Mouse (Mus musculus): Measurements from ENCODE around the gene Pdpn. TPM values are rescaled to one million over a fixed set of nuclear protein-coding genes. Genes with fewer than 3 reads are reported as not detected.
A peak's percentile ranks its signal among the peaks of the same experiment; 100 is the strongest.

Pdpn gene
- polyA plus RNA-seq, 1 experiment from 2014 or later: 27.5 TPM

- peak; percentile 57 for ATAC-seq
- no peaks in the 10 kb centered on the region for H3K36me3 ChIP-seq
- H3K9me3 ChIP-seq: no peaks in the 10 kb centered on the region
- no peak overlapping the region for H3K27ac ChIP-seq
- no peaks in the 10 kb centered on the region for H3K27me3 ChIP-seq (replicated peaks)
- 32% methylated on average over 8 of the region's 8 CpGs for WGBS
- peaks cover 9% of the 10 kb centered on the region; the same call in 1 of the 2 replicates for H3K4me1 ChIP-seq (replicated peaks)
- no peak overlapping the region for H3K4me3 ChIP-seq (replicated peaks)
- no peak overlapping the region for H3K9ac ChIP-seq
- no peak overlapping the region for H3K4me2 ChIP-seq (replicated peaks)
Measured at GRCm38 (mm10) chr4:143259718-143260349, 39.5 kb downstream of the Pdpn start.

- Histone ChIP-seq H3K4me1 (replicated peaks) (peaks cover 9% of the 10 kb centered on the region; the same call in 1 of the 2 replicates), H3K9ac (no peak overlapping the region), H3K4me2 (replicated peaks) (peak overlapping the region; percentile 45), H3K27me3 (replicated peaks) (no peaks in the 10 kb centered on the region), H3K36me3 (no peaks in the 10 kb centered on the region), H3K27ac (no peak overlapping the region), H3K4me3 (replicated peaks) (no peak overlapping the region), H3K9me3 (no peaks in the 10 kb centered on the region)
- 34% methylated on average over 19 of the region's 19 CpGs for WGBS
- ATAC-seq: peak; percentile 65
Measured at GRCm38 (mm10) chr4:143258517-143258916, 40.8 kb downstream of the Pdpn start.

- Histone ChIP-seq H3K9me3 (no peaks in the 10 kb centered on the region), H3K4me2 (replicated peaks) (no peak overlapping the region), H3K4me3 (replicated peaks) (no peak overlapping the region), H3K36me3 (no peaks in the 10 kb centered on the region), H3K9ac (no peak overlapping the region), H3K4me1 (replicated peaks) (peaks cover 9% of the 10 kb centered on the region; the same call in 1 of the 2 replicates), H3K27me3 (replicated peaks) (no peaks in the 10 kb centered on the region), H3K27ac (no peak overlapping the region)
- WGBS: 50% methylated on average over 6 of the region's 6 CpGs
- no peak for ATAC-seq
Measured at GRCm38 (mm10) chr4:143257971-143258370, 41.4 kb downstream of the Pdpn start.

GRCm38 (mm10) chr4:143255541-143255940 is 43.8 kb downstream of the Pdpn start:
- no peaks in the 10 kb centered on the region for H3K36me3 ChIP-seq
- H3K27ac ChIP-seq: no peak overlapping the region
- WGBS: 57% methylated on average over 8 of the region's 8 CpGs
- no peak overlapping the region for H3K4me3 ChIP-seq (replicated peaks)
- H3K4me2 ChIP-seq (replicated peaks): no peak overlapping the region
- no peaks in the 10 kb centered on the region for H3K9me3 ChIP-seq
- no peak overlapping the region for H3K9ac ChIP-seq
- H3K27me3 ChIP-seq (replicated peaks): no peaks in the 10 kb centered on the region
- no peak for ATAC-seq
- peaks cover 9% of the 10 kb centered on the region; the same call in 1 of the 2 replicates for H3K4me1 ChIP-seq (replicated peaks)

GRCm38 (mm10) chr4:143253356-143253755 is 46.0 kb downstream of the Pdpn start:
- Histone ChIP-seq H3K4me1 (replicated peaks) (no peaks in the 10 kb centered on the region), H3K27me3 (replicated peaks) (no peaks in the 10 kb centered on the region), H3K4me3 (replicated peaks) (no peak overlapping the region), H3K9me3 (no peaks in the 10 kb centered on the region), H3K36me3 (no peaks in the 10 kb centered on the region), H3K4me2 (replicated peaks) (no peak overlapping the region), H3K27ac (no peak overlapping the region), H3K9ac (no peak overlapping the region)
- ATAC-seq: no peak
- 70% methylated on average over 1 of the region's 1 CpGs for WGBS

- no peak overlapping the region for H3K4me3 ChIP-seq (replicated peaks)
- no peak overlapping the region for H3K27ac ChIP-seq
- H3K36me3 ChIP-seq: no peaks in the 10 kb centered on the region
- no peak for ATAC-seq
- WGBS: 75% methylated on average over 5 of the region's 5 CpGs
- no peaks in the 10 kb centered on the region for H3K27me3 ChIP-seq (replicated peaks)
- H3K9ac ChIP-seq: no peak overlapping the region
- no peak overlapping the region for H3K4me2 ChIP-seq (replicated peaks)
- no peaks in the 10 kb centered on the region for H3K9me3 ChIP-seq
- H3K4me1 ChIP-seq (replicated peaks): no peaks in the 10 kb centered on the region
Measured at GRCm38 (mm10) chr4:143248050-143248449, 51.3 kb downstream of the Pdpn start.

GRCm38 (mm10) chr4:143241294-143241693 is 58.1 kb downstream of the Pdpn start:
- ATAC-seq: no peak
- H3K9me3 ChIP-seq: no peaks in the 10 kb centered on the region
- H3K27ac ChIP-seq: no peak overlapping the region
- no peak overlapping the region for H3K4me2 ChIP-seq (replicated peaks)
- no peak overlapping the region for H3K4me3 ChIP-seq (replicated peaks)
- no peaks in the 10 kb centered on the region for H3K27me3 ChIP-seq (replicated peaks)
- H3K9ac ChIP-seq: no peak overlapping the region
- no peaks in the 10 kb centered on the region for H3K36me3 ChIP-seq
- 76% methylated on average over 9 of the region's 9 CpGs for WGBS
- no peaks in the 10 kb centered on the region for H3K4me1 ChIP-seq (replicated peaks)

- Histone ChIP-seq H3K4me3 (replicated peaks) (no peak overlapping the region), H3K4me2 (replicated peaks) (no peak overlapping the region), H3K9ac (no peak overlapping the region), H3K36me3 (no peaks in the 10 kb centered on the region), H3K4me1 (replicated peaks) (no peaks in the 10 kb centered on the region), H3K27ac (no peak overlapping the region), H3K27me3 (replicated peaks) (no peaks in the 10 kb centered on the region), H3K9me3 (no peaks in the 10 kb centered on the region)
- no peak for ATAC-seq
- WGBS: 90% methylated on average over 9 of the region's 9 CpGs
Measured at GRCm38 (mm10) chr4:143239615-143240201, 59.7 kb downstream of the Pdpn start.

- H3K27ac ChIP-seq: no peak overlapping the region
- no peak overlapping the region for H3K4me3 ChIP-seq (replicated peaks)
- no peak overlapping the region for H3K9ac ChIP-seq
- H3K27me3 ChIP-seq (replicated peaks): no peaks in the 10 kb centered on the region
- 93% methylated on average over 5 of the region's 5 CpGs for WGBS
- H3K4me2 ChIP-seq (replicated peaks): no peak overlapping the region
- ATAC-seq: no peak
- H3K36me3 ChIP-seq: no peaks in the 10 kb centered on the region
- no peaks in the 10 kb centered on the region for H3K4me1 ChIP-seq (replicated peaks)
- no peaks in the 10 kb centered on the region for H3K9me3 ChIP-seq
Measured at GRCm38 (mm10) chr4:143239117-143239516, 60.2 kb downstream of the Pdpn start.

- Histone ChIP-seq H3K4me3 (replicated peaks) (no peak overlapping the region), H3K4me1 (replicated peaks) (no peaks in the 10 kb centered on the region), H3K9ac (no peak overlapping the region), H3K27me3 (replicated peaks) (no peaks in the 10 kb centered on the region), H3K9me3 (no peaks in the 10 kb centered on the region), H3K27ac (no peak overlapping the region), H3K4me2 (replicated peaks) (peak overlapping the region; percentile 42), H3K36me3 (no peaks in the 10 kb centered on the region)
- peak; percentile 30; the same call in 1 of the 2 replicates for ATAC-seq
- 18% methylated on average over 23 of the region's 23 CpGs for WGBS
Measured at GRCm38 (mm10) chr4:143238241-143239031, 60.9 kb downstream of the Pdpn start.

GRCm38 (mm10) chr4:143231790-143232422 is 67.5 kb downstream of the Pdpn start:
- no peaks in the 10 kb centered on the region for H3K4me1 ChIP-seq (replicated peaks)
- no peaks in the 10 kb centered on the region for H3K9me3 ChIP-seq
- H3K27ac ChIP-seq: no peak overlapping the region
- no peak overlapping the region for H3K4me3 ChIP-seq (replicated peaks)
- no peak overlapping the region for H3K9ac ChIP-seq
- 91% methylated on average over 10 of the region's 10 CpGs for WGBS
- no peak for ATAC-seq
- no peak overlapping the region for H3K4me2 ChIP-seq (replicated peaks)
- no peaks in the 10 kb centered on the region for H3K36me3 ChIP-seq
- H3K27me3 ChIP-seq (replicated peaks): no peaks in the 10 kb centered on the region

- Histone ChIP-seq H3K9me3 (no peaks in the 10 kb centered on the region), H3K4me1 (replicated peaks) (no peaks in the 10 kb centered on the region), H3K36me3 (no peaks in the 10 kb centered on the region), H3K27me3 (replicated peaks) (no peaks in the 10 kb centered on the region), H3K4me3 (replicated peaks) (no peak overlapping the region), H3K4me2 (replicated peaks) (no peak overlapping the region), H3K9ac (no peak overlapping the region), H3K27ac (no peak overlapping the region)
- WGBS: 53% methylated on average over 3 of the region's 3 CpGs
- no peak for ATAC-seq
Measured at GRCm38 (mm10) chr4:143231110-143231509, 68.3 kb downstream of the Pdpn start.

Measured in intestine, embryonic 15.5 days (tissue).